ENCODE assay signal across 10 mouse cellular contexts in genomic region chr10:60005264-60005663, GRCm38 (mm10). TPM values are rescaled to one million over a fixed set of nuclear protein-coding genes. Genes with fewer than 3 reads are reported as not detected.
A peak's percentile ranks its signal among the peaks of the same experiment; 100 is the strongest.
DNase-seq lines count a peak whose midpoint lies in the region; ATAC-seq and TF ChIP-seq lines count a peak whose summit lies in the region.
"Had no signal": no experiment of that assay in that cellular context is flagged by ENCODE, and none has a peak within 500 bp of the region (broad histone marks: within the 10 kb centered on the region; RNA-seq: fewer than 3 reads in every experiment).

No protein-coding gene starts in this region.

- no peak overlapping the region for H3K4me2 ChIP-seq in kidney, embryonic 14.5 days (replicated peaks; ENCODE audit: low read depth, low read length)
- H3K4me2 ChIP-seq in forebrain, embryonic 14.5 days (ENCODE audit: low read length): no peak overlapping the region
- H3K4me2 ChIP-seq: neural tube, embryonic 12.5 days had no signal

- peaks cover 7% of the 10 kb centered on the region; the same call in 1 of the 2 replicates for H3K4me1 ChIP-seq in kidney, embryonic 14.5 days (ENCODE audit: control insufficient read depth, insufficient read depth, low read length)
- H3K4me1 ChIP-seq in forebrain, embryonic 14.5 days (ENCODE audit: control insufficient read depth, insufficient read depth, low read length): peaks cover 15% of the 10 kb centered on the region

- H3K36me3 ChIP-seq in kidney, embryonic 14.5 days (ENCODE audit: control insufficient read depth, insufficient read depth, low read length): peaks cover 15% of the 10 kb centered on the region; the same call in 1 of the 2 replicates
- peaks cover 6% of the 10 kb centered on the region for H3K36me3 ChIP-seq in splenic B cell, adult 2 months (ENCODE audit: control insufficient read depth, insufficient read depth, low read length, poor library complexity, severe bottlenecking)
- peaks cover 13% of the 10 kb centered on the region; the same call in 1 of the 2 replicates for H3K36me3 ChIP-seq in forebrain, embryonic 14.5 days (ENCODE audit: control insufficient read depth, insufficient read depth, low read length)

- peak; percentile 27; the same call in 1 of the 2 replicates for TF ChIP-seq CTCF in brain, embryonic 14.5 days (IDR thresholded peaks at IDR 0.05; ENCODE audit: borderline replicate concordance, extremely low read depth, insufficient read depth, insufficient read length)

- no peaks in the 10 kb centered on the region for H3K27me3 ChIP-seq in kidney, embryonic 14.5 days (ENCODE audit: control insufficient read depth, insufficient read depth, low read length)
- no peaks in the 10 kb centered on the region for H3K27me3 ChIP-seq in splenic B cell, adult 2 months (ENCODE audit: control insufficient read depth, insufficient read depth, low read length, poor library complexity, severe bottlenecking)
- H3K27me3 ChIP-seq in forebrain, embryonic 14.5 days (replicated peaks; ENCODE audit: control insufficient read depth, insufficient read depth, low read length): no peaks in the 10 kb centered on the region
- H3K27me3 ChIP-seq: neural tube, embryonic 12.5 days had no signal

- WGBS in kidney, embryonic 14.5 days: 63% methylated on average over 2 of the region's 2 CpGs
- 56% methylated on average over 2 of the region's 2 CpGs for WGBS in forebrain, embryonic 14.5 days

- no peaks in the 10 kb centered on the region for H3K9me3 ChIP-seq in kidney, embryonic 14.5 days (ENCODE audit: control insufficient read depth, low read length)
- no peaks in the 10 kb centered on the region for H3K9me3 ChIP-seq in forebrain, embryonic 14.5 days (replicated peaks; ENCODE audit: control insufficient read depth, low read length)
- H3K9me3 ChIP-seq: G1E; neural tube, embryonic 12.5 days had no signal

- peak; percentile 22 to 61 for DNase-seq in adrenal gland, postnatal 36 days
- no peak for DNase-seq in adrenal gland, adult 8-10 months
- peak; percentile 47 for DNase-seq in kidney, postnatal 10 days
- no peak for DNase-seq in brain, embryonic 14.5 days (ENCODE audit: low read depth)
- DNase-seq in splenic B cell, adult 2 months (ENCODE audit: low read depth, low spot score): peak; percentile 71
- DNase-seq in left cerebral cortex, adult 9 months (ENCODE audit: low spot score in 2 of 2): no peak
- DNase-seq in forebrain, embryonic 14.5 days (ENCODE audit: low spot score): no peak

- no peak for ATAC-seq in kidney, embryonic 14.5 days (ENCODE audit: low FRiP score, low TSS enrichment)
- no peak for ATAC-seq in forebrain, embryonic 14.5 days

- H3K4me3 ChIP-seq in kidney, embryonic 14.5 days (ENCODE audit: low read length): no peak overlapping the region
- no peak overlapping the region for H3K4me3 ChIP-seq in forebrain, embryonic 14.5 days (ENCODE audit: low read depth, low read length)
- H3K4me3 ChIP-seq: neural tube, embryonic 12.5 days had no signal

- no peak for TF ChIP-seq POLR2A in brain, embryonic 14.5 days (IDR thresholded peaks at IDR 0.05; ENCODE audit: borderline replicate concordance, extremely low read depth, insufficient read depth, insufficient read length, poor library complexity, severe bottlenecking)

- H3K9ac ChIP-seq in kidney, embryonic 14.5 days (ENCODE audit: low read depth, low read length): no peak overlapping the region
- H3K9ac ChIP-seq in forebrain, embryonic 14.5 days (ENCODE audit: low read length): no peak overlapping the region
- H3K9ac ChIP-seq: neural tube, embryonic 12.5 days had no signal

- H3K27ac ChIP-seq in kidney, embryonic 14.5 days (ENCODE audit: low read depth, low read length): no peak overlapping the region
- no peak overlapping the region for H3K27ac ChIP-seq in forebrain, embryonic 14.5 days (ENCODE audit: low read depth, low read length)
- H3K27ac ChIP-seq: neural tube, embryonic 12.5 days had no signal

RNA-seq across cellular contexts. Expression of gene Anapc16, which starts 2.3 kb away (rescaled TPM):
- total RNA-seq in adrenal gland, postnatal 36 days (2021): 10 to 100 TPM; 67.5 to 72.7 TPM
- 10 to 100 TPM; 73.6 to 95.8 (median 81.1) TPM for total RNA-seq in adrenal gland, adult 8-10 months (2022)
- 106 and 108 TPM in 2 replicates for polyA plus RNA-seq in kidney, embryonic 14.5 days (2014; fragmentation: Nextera tagmentation; extraction: Ambion mirVana)
- 85.9 and 112 TPM in 2 replicates for polyA plus RNA-seq in brain, embryonic 14.5 days (2012; rRNA removed)
- 96.5 and 99.7 TPM in 2 replicates for polyA plus RNA-seq in forebrain, embryonic 14.5 days (2014; fragmentation: Nextera tagmentation; extraction: Ambion mirVana)

RNA-seq across cellular contexts. Expression of gene Ascc1, which starts 2.7 kb away (rescaled TPM):
- total RNA-seq in adrenal gland, postnatal 36 days (2021): 10 to 100 TPM; 27.1 to 32.8 TPM
- 10 to 100 TPM; 32.6 to 37.8 (median 35.5) TPM for total RNA-seq in adrenal gland, adult 8-10 months (2022)
- 45.8 and 47.4 TPM in 2 replicates for polyA plus RNA-seq in kidney, embryonic 14.5 days (2014; fragmentation: Nextera tagmentation; extraction: Ambion mirVana)
- polyA plus RNA-seq in brain, embryonic 14.5 days (2012; rRNA removed): 32.8 and 36.3 TPM in 2 replicates
- 45.4 and 50.2 TPM in 2 replicates for polyA plus RNA-seq in forebrain, embryonic 14.5 days (2014; fragmentation: Nextera tagmentation; extraction: Ambion mirVana)

RNA-seq across cellular contexts. Expression of gene Ddit4, which starts 53.6 kb away (rescaled TPM):
- 10 to 100 TPM; 76.4 to 98.7 TPM for total RNA-seq in adrenal gland, postnatal 36 days (2021)
- total RNA-seq in adrenal gland, adult 8-10 months (2022): 10 to 100 TPM; 27.9 to 91.5 (median 34.7) TPM
- 1.8 and 2.9 TPM in 2 replicates for polyA plus RNA-seq in kidney, embryonic 14.5 days (2014; fragmentation: Nextera tagmentation; extraction: Ambion mirVana)
- 82.4 and 114 TPM in 2 replicates for polyA plus RNA-seq in brain, embryonic 14.5 days (2012; rRNA removed)
- polyA plus RNA-seq in forebrain, embryonic 14.5 days (2014; fragmentation: Nextera tagmentation; extraction: Ambion mirVana): 10.2 and 11.1 TPM in 2 replicates

Comparison
In these comparisons a context has a peak if more than half of its experiments do, and no peak if none do; other contexts are left out.
1. DNase-seq: peak in adrenal gland, postnatal 36 days (2 of 2), kidney, postnatal 10 days (single experiment) and splenic B cell, adult 2 months (single experiment); none in adrenal gland, adult 8-10 months (single experiment), brain, embryonic 14.5 days (single experiment), left cerebral cortex, adult 9 months (0 of 2) and forebrain, embryonic 14.5 days (single experiment).